30 mouse cellular contexts compared by ENCODE assay signal in genomic region chr3:117294308-117294925, GRCm38 (mm10).
DNase-seq lines count a peak whose midpoint lies in the region; ATAC-seq and TF ChIP-seq lines count a peak whose summit lies in the region.
"Had no signal": no experiment of that assay in that cellular context is flagged by ENCODE, and none has a peak within 500 bp of the region (broad histone marks: within the 10 kb centered on the region; RNA-seq: fewer than 3 reads in every experiment).

No protein-coding gene starts in this region.

- H3K4me3 ChIP-seq in forebrain, embryonic 15.5 days = no peak overlapping the region
- no peak overlapping the region for H3K4me3 ChIP-seq in forebrain, embryonic 10.5 days
- H3K4me3 ChIP-seq in midbrain, embryonic 16.5 days (ENCODE audit: low read depth, low read length) = no peak overlapping the region
- H3K4me3 ChIP-seq in midbrain, embryonic 13.5 days (replicated peaks) = no peak overlapping the region
- H3K4me3 ChIP-seq in thymus, adult 2 months (ENCODE audit: control insufficient read depth, insufficient read depth, low read length) = no peak overlapping the region
- H3K4me3 ChIP-seq: erythroblast, embryonic 14.5 days; forebrain, embryonic 13.5 days; heart, embryonic 12.5 days; hindbrain, embryonic 13.5 days; limb, embryonic 12.5 days; lung, embryonic 15.5 days; myocyte; neural tube, embryonic 12.5 days; stomach, embryonic 15.5 days had no signal

- no peak for DNase-seq in forebrain, embryonic 10.5 days (ENCODE audit: extremely low spot score, low spot score)
- peak; percentile 19 for DNase-seq in layer of hippocampus, adult 9-11 months
- no peak for DNase-seq in layer of hippocampus, adult 11-12 months (ENCODE audit: low spot score)
- no peak for DNase-seq in thymus, adult 2 months
- DNase-seq: adrenal gland, postnatal 10 days; cerebellum, adult 18-20 months; cerebellum, postnatal 10 days; gastrocnemius, postnatal 14 days; heart, adult 11 months; heart, postnatal 4 days; kidney, adult 8-10 months; midbrain, embryonic 14.5 days; right cerebral cortex, postnatal 14 days; thymus, postnatal 25 days had no signal

- peak overlapping the region; percentile 56 for H3K27ac ChIP-seq in forebrain, embryonic 15.5 days (replicated peaks)
- H3K27ac ChIP-seq in forebrain, embryonic 10.5 days = no peak overlapping the region
- H3K27ac ChIP-seq in midbrain, embryonic 16.5 days (ENCODE audit: low read length) = peak overlapping the region; percentile 49
- H3K27ac ChIP-seq in midbrain, embryonic 13.5 days = no peak overlapping the region
- H3K27ac ChIP-seq in thymus, adult 2 months (ENCODE audit: control insufficient read depth, insufficient read depth, low read length) = no peak overlapping the region
- H3K27ac ChIP-seq: forebrain, embryonic 13.5 days; hindbrain, embryonic 13.5 days; kidney, postnatal 0 days; limb, embryonic 12.5 days; lung, embryonic 15.5 days; neural tube, embryonic 12.5 days; stomach, embryonic 15.5 days had no signal

- H3K9me3 ChIP-seq in forebrain, embryonic 15.5 days = no peaks in the 10 kb centered on the region
- no peaks in the 10 kb centered on the region for H3K9me3 ChIP-seq in forebrain, embryonic 10.5 days
- no peaks in the 10 kb centered on the region for H3K9me3 ChIP-seq in midbrain, embryonic 16.5 days (replicated peaks; ENCODE audit: control insufficient read depth, low read length, poor library complexity, severe bottlenecking)
- no peaks in the 10 kb centered on the region for H3K9me3 ChIP-seq in midbrain, embryonic 13.5 days
- H3K9me3 ChIP-seq: forebrain, embryonic 13.5 days; heart, embryonic 12.5 days; hindbrain, embryonic 13.5 days; limb, embryonic 12.5 days; lung, embryonic 15.5 days; neural tube, embryonic 12.5 days; stomach, embryonic 15.5 days had no signal

- H3K27me3 ChIP-seq in forebrain, embryonic 15.5 days = no peaks in the 10 kb centered on the region
- no peaks in the 10 kb centered on the region for H3K27me3 ChIP-seq in forebrain, embryonic 10.5 days (ENCODE audit: poor library complexity, severe bottlenecking)
- H3K27me3 ChIP-seq in midbrain, embryonic 16.5 days (ENCODE audit: control insufficient read depth, insufficient read depth, low read depth, low read length) = no peaks in the 10 kb centered on the region
- no peaks in the 10 kb centered on the region for H3K27me3 ChIP-seq in midbrain, embryonic 13.5 days
- H3K27me3 ChIP-seq in thymus, adult 2 months (ENCODE audit: control insufficient read depth, insufficient read depth, low read length) = no peaks in the 10 kb centered on the region
- H3K27me3 ChIP-seq: forebrain, embryonic 13.5 days; heart, embryonic 12.5 days; hindbrain, embryonic 13.5 days; limb, embryonic 12.5 days; lung, embryonic 15.5 days; neural tube, embryonic 12.5 days; Patski; stomach, embryonic 15.5 days had no signal

- H3K4me1 ChIP-seq in forebrain, embryonic 15.5 days = no peaks in the 10 kb centered on the region
- no peaks in the 10 kb centered on the region for H3K4me1 ChIP-seq in forebrain, embryonic 10.5 days
- H3K4me1 ChIP-seq in midbrain, embryonic 16.5 days (ENCODE audit: control insufficient read depth, insufficient read depth, low read length) = peaks cover 2% of the 10 kb centered on the region; the same call in 1 of the 2 replicates
- no peaks in the 10 kb centered on the region for H3K4me1 ChIP-seq in midbrain, embryonic 13.5 days (replicated peaks)
- no peaks in the 10 kb centered on the region for H3K4me1 ChIP-seq in thymus, adult 2 months (replicated peaks; ENCODE audit: control insufficient read depth, insufficient read depth, low read length)
- H3K4me1 ChIP-seq: heart, embryonic 12.5 days; hindbrain, embryonic 13.5 days; limb, embryonic 12.5 days; lung, embryonic 15.5 days; neural tube, embryonic 12.5 days; stomach, embryonic 15.5 days had no signal

- H3K36me3 ChIP-seq in forebrain, embryonic 15.5 days = no peaks in the 10 kb centered on the region
- H3K36me3 ChIP-seq in forebrain, embryonic 10.5 days (replicated peaks) = no peaks in the 10 kb centered on the region
- H3K36me3 ChIP-seq in midbrain, embryonic 16.5 days (ENCODE audit: control insufficient read depth, insufficient read depth, low read length) = no peaks in the 10 kb centered on the region
- no peaks in the 10 kb centered on the region for H3K36me3 ChIP-seq in midbrain, embryonic 13.5 days
- H3K36me3 ChIP-seq in thymus, adult 2 months (ENCODE audit: control insufficient read depth, insufficient read depth, low read length) = no peaks in the 10 kb centered on the region
- H3K36me3 ChIP-seq: heart, embryonic 12.5 days; hindbrain, embryonic 13.5 days; limb, embryonic 12.5 days; lung, embryonic 15.5 days; neural tube, embryonic 12.5 days; stomach, embryonic 15.5 days had no signal

- TF ChIP-seq POLR2A in thymus, adult 2 months (IDR thresholded peaks at IDR 0.05; ENCODE audit: control insufficient read depth, extremely low read depth, insufficient read depth, low read length, poor library complexity) = no peak

- H3K4me2 ChIP-seq in forebrain, embryonic 15.5 days (replicated peaks) = no peak overlapping the region
- no peak overlapping the region for H3K4me2 ChIP-seq in midbrain, embryonic 16.5 days (ENCODE audit: low read length)
- H3K4me2 ChIP-seq in midbrain, embryonic 13.5 days (replicated peaks) = no peak overlapping the region
- H3K4me2 ChIP-seq: forebrain, embryonic 13.5 days; heart, embryonic 12.5 days; hindbrain, embryonic 13.5 days; limb, embryonic 12.5 days; lung, embryonic 15.5 days; neural tube, embryonic 12.5 days; stomach, embryonic 15.5 days had no signal

- no peak; the same call in 1 of the 2 replicates for ATAC-seq in forebrain, embryonic 15.5 days (replicated peaks)
- no peak for ATAC-seq in midbrain, embryonic 16.5 days
- ATAC-seq in midbrain, embryonic 13.5 days = no peak
- peak; percentile 82 for ATAC-seq in megakaryocyte, adult 5-6 weeks (ENCODE audit: poor library complexity, severe bottlenecking)
- ATAC-seq: forebrain, embryonic 13.5 days; intestine, embryonic 16.5 days; Patski had no signal

- WGBS in forebrain, embryonic 15.5 days = 74% methylated on average over 2 of the region's 2 CpGs
- WGBS in forebrain, embryonic 10.5 days = 91% methylated on average over 2 of the region's 2 CpGs
- whole genome bisulfite sequencing in midbrain, embryonic 16.5 days = 73% methylated on average over 2 of the region's 2 CpGs
- 87% methylated on average over 2 of the region's 2 CpGs for WGBS in midbrain, embryonic 13.5 days
- WGBS in thymus, adult 2 months = 39% methylated on average over 2 of the region's 2 CpGs

- H3K9ac ChIP-seq in forebrain, embryonic 15.5 days (replicated peaks) = no peak overlapping the region
- H3K9ac ChIP-seq in midbrain, embryonic 16.5 days (ENCODE audit: low read depth, low read length) = no peak overlapping the region
- no peak overlapping the region for H3K9ac ChIP-seq in midbrain, embryonic 13.5 days (replicated peaks)
- H3K9ac ChIP-seq: forebrain, embryonic 13.5 days; heart, embryonic 12.5 days; hindbrain, embryonic 13.5 days; limb, embryonic 12.5 days; lung, embryonic 15.5 days; neural tube, embryonic 12.5 days; stomach, embryonic 15.5 days had no signal

- TF ChIP-seq CTCF in thymus, adult 2 months (IDR thresholded peaks at IDR 0.05; ENCODE audit: borderline replicate concordance, control insufficient read depth, extremely low read depth, insufficient read depth, low read length, poor library complexity) = no peak

Comparison
In these comparisons a context has a peak if more than half of its experiments do, and no peak if none do; other contexts are left out.
1. H3K27ac ChIP-seq: peak in forebrain, embryonic 15.5 days (single experiment) and midbrain, embryonic 16.5 days (single experiment); none in forebrain, embryonic 10.5 days (single experiment), midbrain, embryonic 13.5 days (single experiment) and thymus, adult 2 months (single experiment).